9 mouse cellular contexts compared by ENCODE assay signal in genomic region chr2:181670913-181671311, GRCm38 (mm10). TPM values are rescaled to one million over a fixed set of nuclear protein-coding genes. Genes with fewer than 3 reads are reported as not detected.
DNase-seq lines count a peak whose midpoint lies in the region; ATAC-seq and TF ChIP-seq lines count a peak whose summit lies in the region.
"Had no signal": no experiment of that assay in that cellular context is flagged by ENCODE, and none has a peak within 500 bp of the region (broad histone marks: within the 10 kb centered on the region; RNA-seq: fewer than 3 reads in every experiment).

No protein-coding gene starts in this region.

- H3K4me2 ChIP-seq in liver, embryonic 12.5 days: peak overlapping the region; percentile 61

- H3K9ac ChIP-seq in liver, embryonic 12.5 days: peak overlapping the region; percentile 45; the same call in 1 of the 2 replicates

- H3K4me1 ChIP-seq in erythroblast, embryonic 14.5 days (ENCODE audit: control insufficient read depth): peaks cover 6% of the 10 kb centered on the region
- peaks cover 32% of the 10 kb centered on the region for H3K4me1 ChIP-seq in testis, adult 2 months (ENCODE audit: control insufficient read depth, insufficient read depth, low read length)
- peaks cover 13% of the 10 kb centered on the region for H3K4me1 ChIP-seq in liver, embryonic 12.5 days

- peaks cover 77% of the 10 kb centered on the region for H3K27me3 ChIP-seq in erythroblast, embryonic 14.5 days (ENCODE audit: control insufficient read depth)
- no peaks in the 10 kb centered on the region for H3K27me3 ChIP-seq in testis, adult 2 months (ENCODE audit: control insufficient read depth, insufficient read depth, low read length)
- H3K27me3 ChIP-seq in liver, embryonic 12.5 days (replicated peaks): peaks cover 80% of the 10 kb centered on the region

- DNase-seq in testis, postnatal 14 days (ENCODE audit: low spot score): no peak
- DNase-seq in ovary, postnatal 36 days (ENCODE audit: low spot score): no peak
- no peak for DNase-seq in T-cell, adult 2 months (ENCODE audit: low spot score)
- no peak for DNase-seq in thymus, adult 18-20 months
- DNase-seq: cerebellum, adult 11 months had no signal

- TF ChIP-seq POLR2A in testis, adult 2 months (IDR thresholded peaks at IDR 0.05; ENCODE audit: control insufficient read depth, low read depth, low read length): no peak

- H3K9me3 ChIP-seq in erythroblast, embryonic 14.5 days (ENCODE audit: control insufficient read depth, low read length): no peaks in the 10 kb centered on the region
- H3K9me3 ChIP-seq in liver, embryonic 12.5 days (replicated peaks): no peaks in the 10 kb centered on the region

- no peaks in the 10 kb centered on the region for H3K36me3 ChIP-seq in erythroblast, embryonic 14.5 days (ENCODE audit: control insufficient read depth)
- no peaks in the 10 kb centered on the region for H3K36me3 ChIP-seq in testis, adult 2 months (ENCODE audit: control insufficient read depth, insufficient read depth, low read length)
- H3K36me3 ChIP-seq in liver, embryonic 12.5 days: no peaks in the 10 kb centered on the region

- no peak for ATAC-seq in erythroblast, adult 5-6 weeks (replicated peaks; ENCODE audit: low FRiP score, poor library complexity, severe bottlenecking)
- ATAC-seq in liver, embryonic 12.5 days: no peak

- no peak for TF ChIP-seq CTCF in testis, adult 2 months (IDR thresholded peaks at IDR 0.05; ENCODE audit: control insufficient read depth, insufficient read depth, insufficient replicate concordance, low read depth, low read length)

- WGBS in liver, embryonic 12.5 days (ENCODE audit: insufficient replicate concordance): under 1% methylated on average over 41 of the region's 41 CpGs

- no peak overlapping the region for H3K27ac ChIP-seq in testis, adult 2 months (ENCODE audit: control insufficient read depth, insufficient read depth, low read depth, low read length)
- no peak overlapping the region for H3K27ac ChIP-seq in liver, embryonic 12.5 days

- peak overlapping the region; percentile 7 for H3K4me3 ChIP-seq in erythroblast, embryonic 14.5 days (replicated peaks)
- H3K4me3 ChIP-seq in testis, adult 2 months (ENCODE audit: control insufficient read depth, low read depth, low read length): peak overlapping the region; percentile 82
- H3K4me3 ChIP-seq in liver, embryonic 12.5 days: peak overlapping the region; percentile 49

RNA-seq across cellular contexts. Expression of gene Sox18, which starts 0.5 kb away (rescaled TPM):
- polyA plus RNA-seq in erythroblast, embryonic 14.5 days (2012): 0.15 and 0.19 TPM in 2 replicates
- total RNA-seq in erythroblast, adult 5-6 weeks (2015; ENCODE audit: low replicate concordance): not detected in 2 replicates
- total RNA-seq in erythroblast, adult 5-6 weeks (2017; ENCODE audit: low replicate concordance): not detected in 2 replicates
- polyA plus RNA-seq in testis, adult 2 months (2012; rRNA removed): 5.0 and 5.5 TPM in 2 replicates
- polyA plus RNA-seq in liver, embryonic 12.5 days (2016; fragmentation: Nextera tagmentation; extraction: Ambion mirVana): 9.4 and 10.4 TPM in 2 replicates

RNA-seq across cellular contexts. Expression of gene Tcea2, which starts 9.2 kb away (rescaled TPM):
- polyA plus RNA-seq in erythroblast, embryonic 14.5 days (2012): 0.02 TPM in 1 of 2 replicates, not detected in the other
- not detected in 2 replicates for total RNA-seq in erythroblast, adult 5-6 weeks (2015; ENCODE audit: low replicate concordance)
- total RNA-seq in erythroblast, adult 5-6 weeks (2017; ENCODE audit: low replicate concordance): not detected in 2 replicates
- 577 and 632 TPM in 2 replicates for polyA plus RNA-seq in testis, adult 2 months (2012; rRNA removed)
- polyA plus RNA-seq in liver, embryonic 12.5 days (2016; fragmentation: Nextera tagmentation; extraction: Ambion mirVana): 4.6 and 4.7 TPM in 2 replicates

RNA-seq across cellular contexts. Expression of gene Gm29797, which starts 14.1 kb away (rescaled TPM):
- polyA plus RNA-seq in erythroblast, embryonic 14.5 days (2012): not detected in 2 replicates
- not detected in 2 replicates for total RNA-seq in erythroblast, adult 5-6 weeks (2015; ENCODE audit: low replicate concordance)
- total RNA-seq in erythroblast, adult 5-6 weeks (2017; ENCODE audit: low replicate concordance): not detected in 2 replicates
- 0.16 TPM in 1 of 2 replicates, not detected in the other for polyA plus RNA-seq in testis, adult 2 months (2012; rRNA removed)
- not detected in 2 replicates for polyA plus RNA-seq in liver, embryonic 12.5 days (2016; fragmentation: Nextera tagmentation; extraction: Ambion mirVana)

RNA-seq across cellular contexts. Expression of gene Rgs19, which starts 22.9 kb away (rescaled TPM):
- 0.16 and 0.69 TPM in 2 replicates for polyA plus RNA-seq in erythroblast, embryonic 14.5 days (2012)
- total RNA-seq in erythroblast, adult 5-6 weeks (2015; ENCODE audit: low replicate concordance): 127 and 130 TPM in 2 replicates
- total RNA-seq in erythroblast, adult 5-6 weeks (2017; ENCODE audit: low replicate concordance): 29.4 and 41.5 TPM in 2 replicates
- 25.7 and 28.2 TPM in 2 replicates for polyA plus RNA-seq in testis, adult 2 months (2012; rRNA removed)
- 24.0 and 26.9 TPM in 2 replicates for polyA plus RNA-seq in liver, embryonic 12.5 days (2016; fragmentation: Nextera tagmentation; extraction: Ambion mirVana)

RNA-seq across cellular contexts. Expression of gene Lkaaear1, which starts 27.3 kb away (rescaled TPM):
- polyA plus RNA-seq in erythroblast, embryonic 14.5 days (2012): not detected in 2 replicates
- total RNA-seq in erythroblast, adult 5-6 weeks (2015; ENCODE audit: low replicate concordance): not detected in 2 replicates
- total RNA-seq in erythroblast, adult 5-6 weeks (2017; ENCODE audit: low replicate concordance): not detected in 2 replicates
- 409 and 417 TPM in 2 replicates for polyA plus RNA-seq in testis, adult 2 months (2012; rRNA removed)
- not detected in 2 replicates for polyA plus RNA-seq in liver, embryonic 12.5 days (2016; fragmentation: Nextera tagmentation; extraction: Ambion mirVana)

Comparison
In these comparisons a context has a peak if more than half of its experiments do, and no peak if none do; other contexts are left out.
1. H3K4me3 ChIP-seq: peak in every context shown above with its lines; median percentile 82 in testis, adult 2 months; 49 in liver, embryonic 12.5 days; 7 in erythroblast, embryonic 14.5 days.
2. RNA of gene Tcea2, which starts 9.2 kb away (polyA plus RNA-seq): 577 to 632 TPM in testis, adult 2 months; 4.6 to 4.7 TPM in liver, embryonic 12.5 days and 0.02 TPM in erythroblast, embryonic 14.5 days; every median in the first group is over 100 times any median in the second.